Mouse (Mus musculus) regulatory T cell (primary cell): Measurements from ENCODE around the gene Sipa1l3.

Experiments
- in situ Hi-C: fragments of 300-600 bp; cut with MboI, MseI; formaldehyde crosslinking; loops from one replicate; pipeline ENCODE4 v1.15.1; 2025; ENCODE audit warnings: high pct_unique_total_duplicates

Sipa1l3 gene

GRCm38 (mm10) chr7:29338984-29339679 lies 179.3 kb downstream of the Sipa1l3 start:
- in situ Hi-C loops, result loop anchor here (10.0 kb wide), 1 partner anchor 366 kb away; no protein-coding TSS in a partner anchor

GRCm38 (mm10) chr7:29338351-29338919 lies 180.0 kb downstream of the Sipa1l3 start:
- in situ Hi-C loops, result loop anchor here (10.0 kb wide), 1 partner anchor 366 kb away; no protein-coding TSS in a partner anchor

- in situ Hi-C loops, result loop anchor here (10.0 kb wide), 1 partner anchor 367 kb away; no protein-coding TSS in a partner anchor
Measured at GRCm38 (mm10) chr7:29337766-29338165, 180.7 kb downstream of the Sipa1l3 start.

- in situ Hi-C loops, result loop anchor here (10.0 kb wide), 1 partner anchor 368 kb away; no protein-coding TSS in a partner anchor
Measured at GRCm38 (mm10) chr7:29336795-29337319, 181.6 kb downstream of the Sipa1l3 start.

- in situ Hi-C loops, result loop anchor here (10.0 kb wide), 1 partner anchor 369 kb away; no protein-coding TSS in a partner anchor
Measured at GRCm38 (mm10) chr7:29335841-29336671, 182.4 kb downstream of the Sipa1l3 start.

GRCm38 (mm10) chr7:29335276-29335675 lies 183.2 kb downstream of the Sipa1l3 start:
- in situ Hi-C loops, result loop anchor here (10.0 kb wide), 1 partner anchor 370 kb away; no protein-coding TSS in a partner anchor

DNA sequence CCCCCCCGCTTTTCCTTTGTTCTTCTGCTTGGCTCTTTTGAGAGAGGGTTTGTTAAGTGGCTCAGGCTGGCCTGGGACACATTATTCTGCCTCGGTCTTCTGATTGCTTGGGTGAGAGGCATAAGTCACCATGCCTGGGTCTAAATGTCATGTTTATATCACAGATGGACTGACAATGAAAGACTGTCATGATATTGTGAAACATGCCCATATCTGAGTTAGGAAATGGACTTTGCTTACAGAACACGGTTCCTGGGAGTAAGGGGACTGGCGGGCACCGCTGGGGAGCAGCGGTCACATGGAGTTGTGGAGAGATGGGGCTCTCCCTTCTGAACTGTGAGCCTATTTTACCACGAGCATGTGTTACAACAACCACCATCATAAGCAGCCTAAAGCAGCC lies 184.3 kb downstream of the Sipa1l3 start:
- in situ Hi-C loops, result loop anchor here (10.0 kb wide), 1 partner anchor 371 kb away; no protein-coding TSS in a partner anchor

- in situ Hi-C loops, result loop anchor here (10.0 kb wide), 1 partner anchor 1194 kb away; no protein-coding TSS in a partner anchor
Measured at GRCm38 (mm10) chr7:29328984-29329383, 189.5 kb downstream of the Sipa1l3 start.

- in situ Hi-C loops, result loop anchor here (10.0 kb wide), 1 partner anchor 1192 kb away; no protein-coding TSS in a partner anchor
Measured at GRCm38 (mm10) chr7:29327087-29327486, 191.4 kb downstream of the Sipa1l3 start.

DNA sequence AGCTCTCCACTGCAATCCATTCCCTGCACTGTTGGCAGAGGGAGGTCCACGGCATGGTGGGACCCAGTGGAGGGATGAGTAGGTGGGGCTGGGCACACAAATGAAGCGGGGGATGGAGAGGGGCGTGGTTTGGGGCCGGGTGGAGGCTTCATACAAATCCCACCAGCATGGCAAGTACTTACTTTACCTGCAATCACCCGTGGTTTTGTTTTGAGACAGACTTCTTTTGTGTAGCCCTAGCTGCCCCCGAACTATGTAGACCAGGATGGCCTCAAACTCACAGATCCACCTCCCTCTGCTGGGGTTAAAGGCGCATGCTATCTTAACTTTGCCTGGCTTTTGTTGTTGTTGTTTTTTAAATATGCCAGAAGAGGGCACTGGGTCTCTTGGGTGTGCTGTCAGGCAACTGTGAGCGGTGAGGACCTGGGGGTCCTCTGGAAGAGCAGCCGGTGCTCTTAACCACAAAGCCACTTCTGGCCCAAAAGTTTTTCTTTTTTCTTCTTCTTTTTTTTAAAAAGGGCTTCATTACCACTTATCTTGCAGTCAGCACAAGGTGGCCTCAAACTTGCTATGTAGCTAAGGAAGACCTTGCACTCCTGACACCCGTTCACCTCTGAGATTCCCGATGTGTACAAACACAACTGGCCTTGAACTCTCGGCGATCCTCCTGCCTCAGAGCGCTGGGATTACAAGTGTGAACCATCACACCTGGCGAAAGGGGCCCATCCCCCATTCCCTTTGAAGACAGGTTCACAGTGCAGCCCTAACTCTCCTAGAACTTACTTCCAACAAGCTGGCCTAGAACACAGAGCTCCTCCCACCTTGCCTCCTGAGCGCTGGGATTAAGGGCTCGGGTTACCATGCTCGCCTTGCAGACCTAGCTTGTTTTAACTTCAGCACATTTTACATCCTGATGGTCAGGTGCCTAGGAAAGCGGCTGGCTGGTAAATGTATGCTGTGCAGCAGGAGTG lies 198.8 kb downstream of the Sipa1l3 start:
- in situ Hi-C loops, result loop anchor here (10.0 kb wide), 1 partner anchor 1185 kb away; no protein-coding TSS in a partner anchor

- in situ Hi-C loops, result no loop called here
Measured at GRCm38 (mm10) chr7:29318115-29318911, 200.1 kb downstream of the Sipa1l3 start.

DNA sequence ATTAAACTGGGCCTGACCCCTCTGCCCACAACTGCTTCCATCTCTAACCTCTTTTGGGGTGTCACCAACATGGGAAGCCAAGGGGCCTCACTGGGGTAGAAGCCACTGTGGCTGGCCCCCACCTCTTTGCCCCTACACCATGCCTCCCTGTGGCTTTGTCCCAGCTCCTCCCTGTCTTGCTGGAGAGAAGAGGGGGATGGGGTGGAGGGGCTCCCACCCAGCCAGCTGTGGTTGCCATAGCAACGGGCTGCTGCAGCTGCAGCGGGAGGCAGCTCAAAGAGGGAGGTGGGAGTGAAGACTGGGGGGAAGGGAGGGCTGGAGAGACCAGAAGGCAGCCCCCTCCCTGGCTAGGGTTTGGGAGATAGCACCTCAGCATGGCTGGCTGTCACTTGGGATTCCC lies 200.9 kb downstream of the Sipa1l3 start:
- in situ Hi-C loops, result no loop called here

- in situ Hi-C loops, result no loop called here
Measured at GRCm38 (mm10) chr7:29316976-29317375, 201.5 kb downstream of the Sipa1l3 start.

- in situ Hi-C loops, result no loop called here
Measured at GRCm38 (mm10) chr7:29316137-29316734, 202.2 kb downstream of the Sipa1l3 start.

DNA sequence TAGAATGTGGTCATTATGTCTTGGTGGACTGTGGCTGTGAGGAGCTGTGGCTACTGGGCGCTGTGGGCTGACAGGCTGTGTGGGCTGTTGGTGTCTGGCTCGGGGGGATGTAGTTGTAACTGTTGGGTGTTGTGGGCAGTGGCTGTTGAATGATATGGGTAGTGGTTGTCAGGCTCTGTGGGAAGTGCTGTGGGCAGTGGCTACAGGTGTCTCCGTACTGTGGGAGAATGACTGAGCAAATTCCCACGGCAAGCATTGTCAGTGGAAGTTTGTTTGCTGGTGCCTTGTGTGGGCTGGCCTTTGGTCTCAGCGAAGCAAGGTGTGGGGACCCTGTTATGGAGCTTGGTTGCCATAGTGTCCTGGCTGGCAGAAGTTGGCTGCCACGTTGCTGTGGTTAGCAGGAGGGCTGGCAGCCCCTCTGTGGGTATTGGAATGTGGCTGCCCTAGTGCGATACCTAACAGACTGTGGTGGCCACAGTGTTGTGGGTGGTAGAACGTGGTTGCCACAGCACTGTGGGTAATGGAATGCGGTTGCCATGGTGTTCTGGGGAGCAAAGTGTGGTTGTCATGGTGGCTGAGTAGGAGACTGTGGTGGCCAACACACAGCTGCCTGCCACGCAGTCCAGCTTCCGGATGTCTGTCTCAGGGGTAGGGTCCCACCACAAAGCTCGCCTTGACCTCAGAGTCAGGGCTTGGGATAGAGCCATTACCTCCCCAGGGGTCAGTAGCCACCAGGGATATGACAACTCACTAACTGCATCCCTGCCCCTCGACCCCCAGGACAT lies 203.4 kb downstream of the Sipa1l3 start:
- in situ Hi-C loops, result no loop called here

GRCm38 (mm10) chr7:29313572-29314261 lies 204.7 kb downstream of the Sipa1l3 start:
- in situ Hi-C loops, result no loop called here

- in situ Hi-C loops, result no loop called here
Measured at GRCm38 (mm10) chr7:29313051-29313450, 205.4 kb downstream of the Sipa1l3 start.

DNA sequence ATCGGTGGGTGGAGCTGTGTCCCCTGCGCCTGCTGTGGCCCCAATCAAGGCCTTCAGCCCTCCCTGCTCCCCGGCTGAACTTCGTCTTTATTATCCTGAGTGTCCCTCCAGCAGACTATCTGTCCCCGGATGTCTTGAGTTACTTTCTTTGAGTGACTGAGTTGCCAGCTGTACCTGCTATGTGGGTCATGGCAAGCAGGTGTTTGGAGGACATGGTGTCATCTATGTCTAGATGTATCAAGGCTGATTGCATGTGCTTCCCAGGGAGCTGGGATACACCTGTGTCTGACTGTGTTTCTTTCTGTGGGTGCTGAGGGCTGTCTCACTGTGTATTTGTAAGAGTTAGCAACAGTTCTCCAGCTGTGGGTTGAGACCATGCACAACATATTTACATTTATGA lies 208.7 kb downstream of the Sipa1l3 start:
- in situ Hi-C loops, result no loop called here
